Mouse (Mus musculus): ENCODE results near the gene Oser1. TPM values are rescaled to one million over a fixed set of nuclear protein-coding genes. Genes with fewer than 3 reads are reported as not detected.

The Oser1 gene
- total and polyA plus RNA-seq, 3 experiments, result 43.8 to 53.9 TPM; not detected in 1

GRCm38 (mm10) chr2:163360858-163361623, 63.5 kb downstream of the Oser1 start:
- peaks cover 0 to 23% of the 10 kb centered on the region in 2 experiments; a peak in 2 of 4 replicates for H3K36me3 ChIP-seq (ENCODE audit: control insufficient read depth in 1 of 2, insufficient read depth in 2 of 2, low read length in 2 of 2)
- no peak overlapping the region for H3K27ac ChIP-seq (ENCODE audit: control insufficient read depth, low read depth, low read length)
- peaks cover 14 to 40% of the 10 kb centered on the region in 2 experiments for H3K4me1 ChIP-seq (ENCODE audit: control insufficient read depth in 1 of 2, insufficient read depth in 2 of 2, low read length in 2 of 2)
- no peak overlapping the region for H3K9ac ChIP-seq (ENCODE audit: control insufficient read depth, low read depth, low read length, poor library complexity, severe bottlenecking)
- H3K9me3 ChIP-seq (replicated peaks; ENCODE audit: insufficient read depth, low read length), result no peaks in the 10 kb centered on the region
- no peak for TF ChIP-seq UBTF (IDR thresholded peaks at IDR 0.05; ENCODE audit: borderline replicate concordance, insufficient read depth, low read depth, low read length)
- TF ChIP-seq ZMIZ1 (IDR thresholded peaks at IDR 0.05; ENCODE audit: low read depth, low read length), result no peak
- no peak for TF ChIP-seq MAZ (IDR thresholded peaks at IDR 0.05; ENCODE audit: low read depth, low read length)
- no peak for TF ChIP-seq POLR2A (IDR thresholded peaks at IDR 0.05; ENCODE audit: control insufficient read depth in 1 of 2, insufficient read depth in 1 of 2, low read depth in 1 of 2, low read length in 2 of 2, poor library complexity in 1 of 2)
- no peak for TF ChIP-seq SIN3A (IDR thresholded peaks at IDR 0.05; ENCODE audit: low read length)
- TF ChIP-seq EP300 (IDR thresholded peaks at IDR 0.05; ENCODE audit: low read depth in 1 of 2, low read length in 2 of 2), result no peak
- no peak for TF ChIP-seq ETS1 (IDR thresholded peaks at IDR 0.05; ENCODE audit: low read depth, low read length)
- TF ChIP-seq CHD2 (IDR thresholded peaks at IDR 0.05; ENCODE audit: low read length), result no peak
- no peak for TF ChIP-seq MEF2A (IDR thresholded peaks at IDR 0.05; ENCODE audit: extremely low read depth, insufficient replicate concordance, low read depth, low read length, poor library complexity, severe bottlenecking)
- no peak for TF ChIP-seq JUND (IDR thresholded peaks at IDR 0.05; ENCODE audit: low read depth, low read length)
- TF ChIP-seq MYB (IDR thresholded peaks at IDR 0.05; ENCODE audit: low read depth, low read length), result no peak
- no peak for TF ChIP-seq POLR2AphosphoS5 (IDR thresholded peaks at IDR 0.05; ENCODE audit: borderline replicate concordance, low read depth, low read length)
- TF ChIP-seq CHD1 (IDR thresholded peaks at IDR 0.05; ENCODE audit: low read depth, low read length), result no peak
- TF ChIP-seq POLR2AphosphoS2 (IDR thresholded peaks at IDR 0.05; ENCODE audit: low read length), result no peak
- no peak for TF ChIP-seq TBP (IDR thresholded peaks at IDR 0.05; ENCODE audit: low read depth, low read length)
- no peak for TF ChIP-seq ZC3H11A (IDR thresholded peaks at IDR 0.05; ENCODE audit: low read depth, low read length)
- no peak for TF ChIP-seq NRF1 (IDR thresholded peaks at IDR 0.05; ENCODE audit: insufficient read depth, low read depth, low read length, poor library complexity, severe bottlenecking)
- TF ChIP-seq BHLHE40 (IDR thresholded peaks at IDR 0.05; ENCODE audit: borderline replicate concordance, low read depth, low read length), result no peak
- TF ChIP-seq ZKSCAN1 (IDR thresholded peaks at IDR 0.05; ENCODE audit: low read depth, low read length), result no peak
- no peaks in the 10 kb centered on the region for H3K27me3 ChIP-seq (ENCODE audit: control insufficient read depth in 1 of 2, insufficient read depth in 2 of 2, low read length in 2 of 2)
- no peak for DNase-seq (ENCODE audit: low read depth, low spot score)
- H3K4me3 ChIP-seq (ENCODE audit: control insufficient read depth in 1 of 2, insufficient read depth in 1 of 2, low read depth in 2 of 2, low read length in 2 of 2), result no peak overlapping the region
- H3K79me2 ChIP-seq (ENCODE audit: control insufficient read depth, insufficient read depth, low read length, poor library complexity), result peaks cover 3% of the 10 kb centered on the region; the same call in 1 of the 2 replicates

Data from MEL (cell line).